Mouse (Mus musculus) midbrain, embryonic 12.5 days (tissue): Measurements from ENCODE around the gene Hebp1. TPM values are rescaled to one million over a fixed set of nuclear protein-coding genes. Genes with fewer than 3 reads are reported as not detected.

Experiments
- ATAC-seq: fragments of 200-750 bp; cut with Nextera tagmentation; 2 replicates; pipeline ENCODE4 v1.8.0; 2017; ENCODE audit warnings: low read depth, moderate TSS enrichment, moderate library complexity; ENCODE audit not compliant: low FRiP score
- H3K27ac ChIP-seq: fragments of 300-500 bp; sonication (generic); replicated peaks from 2 replicates; pipeline ENCODE4 v1.5.1; 2016; ENCODE audit warnings: mild to moderate bottlenecking
- H3K27me3 ChIP-seq: fragments of 300-500 bp; sonication (generic); 2 replicates; pipeline ENCODE4 v1.6.1; 2016; ENCODE audit warnings: mild to moderate bottlenecking
- H3K36me3 ChIP-seq: fragments of 300-500 bp; sonication (generic); 2 replicates; pipeline ENCODE4 v1.6.1; 2016
- H3K4me1 ChIP-seq: fragments of 300-500 bp; sonication (generic); 2 replicates; pipeline ENCODE4 v1.6.1; 2016
- H3K4me2 ChIP-seq: fragments of 300-500 bp; sonication (generic); replicated peaks from 2 replicates; pipeline ENCODE4 v1.6.1; 2016; ENCODE audit warnings: mild to moderate bottlenecking, moderate library complexity
- H3K4me3 ChIP-seq: fragments of 300-500 bp; sonication (generic); 2 replicates; pipeline ENCODE4 v1.5.1; 2016; ENCODE audit warnings: mild to moderate bottlenecking
- H3K9ac ChIP-seq: fragments of 300-500 bp; sonication (generic); replicated peaks from 2 replicates; pipeline ENCODE4 v1.6.1; 2016; ENCODE audit warnings: mild to moderate bottlenecking, moderate library complexity
- H3K9me3 ChIP-seq: fragments of 300-500 bp; sonication (generic); 2 replicates; pipeline ENCODE4 v1.6.1; 2016; ENCODE audit warnings: mild to moderate bottlenecking
- WGBS: fragments of 180-500 bp; shearing (Covaris S2); methylation state at CpG from one replicate; pipeline ENCODE4 v1.1.7; 2016; 5-methylcytosine and 5-hydroxymethylcytosine counted together
- polyA plus RNA-seq: library from polyadenylated mRNA; unstranded; fragments of >200 nt; fragmentation: Nextera tagmentation; extraction: Ambion mirVana; gene quantifications from 2 replicates; pipeline ENCODE4 v1.2.1, GENCODE M21; 2016

The Hebp1 gene
- polyA plus RNA-seq, 1 experiment from 2014 or later, result 4.0 TPM

DNA sequence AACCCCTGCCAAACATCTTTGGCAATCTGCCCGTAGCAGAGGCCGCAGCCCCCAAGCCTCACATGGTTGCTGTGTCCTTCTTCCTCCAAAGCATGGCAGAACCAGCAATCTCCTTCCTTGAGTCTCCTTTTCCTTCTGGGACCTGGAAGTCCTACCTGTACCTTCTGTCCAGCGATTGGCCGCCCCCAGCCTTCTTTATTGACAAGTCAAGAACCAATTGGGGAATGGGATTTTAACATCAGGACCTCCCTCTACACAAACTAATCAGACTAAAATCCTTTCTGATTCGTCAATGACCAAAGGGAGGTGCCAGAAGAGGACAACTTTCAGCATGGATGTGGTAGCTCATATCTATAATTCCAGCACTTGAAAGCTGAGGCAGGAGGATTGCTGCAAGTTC lies 22.1 kb upstream of the Hebp1 start:
- WGBS, result 94% methylated on average over 5 of the region's 5 CpGs
- Histone ChIP-seq H3K4me1 (peaks cover 8% of the 10 kb centered on the region), H3K36me3 (peaks cover 15% of the 10 kb centered on the region), H3K9me3 (no peaks in the 10 kb centered on the region), H3K27me3 (no peaks in the 10 kb centered on the region), H3K4me2 (no peak overlapping the region), H3K27ac (no peak overlapping the region), H3K9ac (no peak overlapping the region), H3K4me3 (no peak overlapping the region)
- ATAC-seq, result no peak

DNA sequence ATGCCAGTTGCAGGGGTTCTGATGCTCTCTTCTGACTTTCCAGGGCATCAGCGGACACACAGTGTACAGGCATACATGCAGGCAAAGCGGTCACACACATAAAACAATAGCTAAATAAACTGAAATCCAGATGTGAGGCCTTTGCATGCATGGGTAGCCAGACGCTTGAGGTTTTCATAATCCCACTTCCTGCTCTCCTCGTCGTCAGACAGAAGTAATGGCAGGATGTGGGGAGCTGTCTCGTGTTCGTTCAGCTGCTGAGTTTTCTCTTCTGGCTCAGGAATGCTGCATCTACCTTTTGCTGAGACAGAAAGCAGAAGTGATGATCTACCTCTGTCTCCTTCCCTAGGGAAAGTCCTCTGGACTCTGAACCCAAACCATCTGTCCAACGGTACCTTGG lies 20.5 kb upstream of the Hebp1 start:
- H3K4me3 ChIP-seq, result no peak overlapping the region
- H3K9ac ChIP-seq, result no peak overlapping the region
- ATAC-seq, result no peak
- H3K36me3 ChIP-seq, result peaks cover 15% of the 10 kb centered on the region
- no peaks in the 10 kb centered on the region for H3K27me3 ChIP-seq
- 83% methylated on average over 8 of the region's 8 CpGs for WGBS
- H3K4me1 ChIP-seq, result no peaks in the 10 kb centered on the region
- no peaks in the 10 kb centered on the region for H3K9me3 ChIP-seq
- H3K27ac ChIP-seq, result no peak overlapping the region
- H3K4me2 ChIP-seq, result no peak overlapping the region

- no peak for ATAC-seq
- no peaks in the 10 kb centered on the region for H3K4me1 ChIP-seq
- no peak overlapping the region for H3K9ac ChIP-seq
- H3K9me3 ChIP-seq, result no peaks in the 10 kb centered on the region
- no peaks in the 10 kb centered on the region for H3K27me3 ChIP-seq
- no peak overlapping the region for H3K4me2 ChIP-seq
- H3K36me3 ChIP-seq, result peaks cover 4% of the 10 kb centered on the region; the same call in 1 of the 2 replicates
- no peak overlapping the region for H3K4me3 ChIP-seq
- WGBS, result 29% methylated on average over 1 of the region's 2 CpGs
- H3K27ac ChIP-seq, result no peak overlapping the region
These were observed 14.8 kb upstream of the Hebp1 start for GRCm38 (mm10) chr6:135212666-135213065.

GRCm38 (mm10) chr6:135211169-135211568 lies 13.3 kb upstream of the Hebp1 start:
- Histone ChIP-seq H3K4me2 (no peak overlapping the region), H3K9ac (no peak overlapping the region), H3K4me3 (no peak overlapping the region), H3K27ac (no peak overlapping the region), H3K4me1 (no peaks in the 10 kb centered on the region), H3K36me3 (no peaks in the 10 kb centered on the region), H3K9me3 (no peaks in the 10 kb centered on the region), H3K27me3 (no peaks in the 10 kb centered on the region)
- WGBS, result 85% methylated on average over 7 of the region's 7 CpGs
- no peak for ATAC-seq

- no peak overlapping the region for H3K27ac ChIP-seq
- H3K27me3 ChIP-seq, result no peaks in the 10 kb centered on the region
- 0 out of 2 replicates have a peak, but pooled peaks cover 2% of the 10 kb centered on the region for H3K9me3 ChIP-seq
- no peaks in the 10 kb centered on the region for H3K36me3 ChIP-seq
- H3K4me2 ChIP-seq, result no peak overlapping the region
- ATAC-seq, result no peak
- H3K4me1 ChIP-seq, result no peaks in the 10 kb centered on the region
- no peak overlapping the region for H3K9ac ChIP-seq
- no peak overlapping the region for H3K4me3 ChIP-seq
- WGBS, result 41% methylated on average over 8 of the region's 8 CpGs
These were observed 9.1 kb upstream of the Hebp1 start for GRCm38 (mm10) chr6:135206909-135207308.

- Histone ChIP-seq H3K36me3 (no peaks in the 10 kb centered on the region), H3K9ac (no peak overlapping the region), H3K4me1 (no peaks in the 10 kb centered on the region), H3K27ac (no peak overlapping the region), H3K4me2 (no peak overlapping the region), H3K4me3 (no peak overlapping the region), H3K27me3 (no peaks in the 10 kb centered on the region), H3K9me3 (0 out of 2 replicates have a peak, but pooled peaks cover 2% of the 10 kb centered on the region)
- no peak for ATAC-seq
- 85% methylated on average over 4 of the region's 4 CpGs for WGBS
These were observed 8.0 kb upstream of the Hebp1 start for GRCm38 (mm10) chr6:135205802-135206201.

DNA sequence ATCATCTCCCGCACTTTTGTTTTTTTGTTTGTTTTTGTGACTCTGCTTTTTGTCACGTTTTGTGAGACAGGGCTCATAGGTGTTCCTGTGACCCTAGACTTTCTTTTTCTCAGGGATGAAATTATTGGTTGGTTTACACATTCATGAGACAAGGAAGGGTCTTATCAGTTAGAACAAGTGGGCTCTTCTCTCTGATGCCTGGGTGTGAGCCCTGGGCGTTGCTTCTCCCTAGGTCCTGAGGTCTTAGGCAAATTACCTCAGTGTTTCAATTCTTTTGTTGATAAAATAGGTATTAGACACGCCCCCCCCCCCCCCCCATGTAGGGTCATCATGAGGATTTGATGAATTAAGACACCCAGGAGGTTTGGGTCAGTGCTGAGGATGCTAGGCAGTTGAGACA lies 7.0 kb upstream of the Hebp1 start:
- no peak overlapping the region for H3K4me3 ChIP-seq
- 0 out of 2 replicates have a peak, but pooled peaks cover 2% of the 10 kb centered on the region for H3K9me3 ChIP-seq
- no peaks in the 10 kb centered on the region for H3K36me3 ChIP-seq
- no peaks in the 10 kb centered on the region for H3K27me3 ChIP-seq
- 64% methylated on average over 4 of the region's 4 CpGs for WGBS
- H3K27ac ChIP-seq, result no peak overlapping the region
- H3K9ac ChIP-seq, result no peak overlapping the region
- 0 out of 2 replicates have a peak, but pooled peaks cover under 1% of the 10 kb centered on the region for H3K4me1 ChIP-seq
- ATAC-seq, result no peak
- H3K4me2 ChIP-seq, result no peak overlapping the region

DNA sequence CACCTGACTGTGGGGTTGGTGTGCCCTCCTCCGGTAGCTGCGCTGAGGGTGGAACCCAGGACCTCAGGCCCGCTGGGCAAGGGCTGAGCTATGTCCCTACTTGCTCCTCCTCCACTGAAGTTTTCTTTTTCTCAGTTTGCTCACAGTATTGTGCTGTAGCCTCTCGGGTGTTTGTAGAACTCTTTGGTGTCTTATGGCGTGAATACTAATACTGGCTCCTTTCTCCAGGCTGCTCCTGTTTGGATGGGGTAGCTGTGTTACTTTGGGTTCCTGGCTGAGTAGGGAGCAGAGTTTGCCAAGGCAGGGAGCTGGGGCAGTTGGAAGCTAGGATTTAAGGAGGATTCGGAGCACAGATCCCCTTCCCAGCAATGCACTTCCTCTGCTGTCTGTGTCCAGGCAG lies 5.9 kb upstream of the Hebp1 start:
- no peak for ATAC-seq
- peaks cover 7% of the 10 kb centered on the region; the same call in 1 of the 2 replicates for H3K4me1 ChIP-seq
- no peak overlapping the region for H3K4me3 ChIP-seq
- H3K27ac ChIP-seq, result no peak overlapping the region
- no peak overlapping the region for H3K4me2 ChIP-seq
- H3K9ac ChIP-seq, result no peak overlapping the region
- 65% methylated on average over 6 of the region's 6 CpGs for WGBS
- no peaks in the 10 kb centered on the region for H3K36me3 ChIP-seq
- 0 out of 2 replicates have a peak, but pooled peaks cover 2% of the 10 kb centered on the region for H3K9me3 ChIP-seq
- H3K27me3 ChIP-seq, result no peaks in the 10 kb centered on the region

DNA sequence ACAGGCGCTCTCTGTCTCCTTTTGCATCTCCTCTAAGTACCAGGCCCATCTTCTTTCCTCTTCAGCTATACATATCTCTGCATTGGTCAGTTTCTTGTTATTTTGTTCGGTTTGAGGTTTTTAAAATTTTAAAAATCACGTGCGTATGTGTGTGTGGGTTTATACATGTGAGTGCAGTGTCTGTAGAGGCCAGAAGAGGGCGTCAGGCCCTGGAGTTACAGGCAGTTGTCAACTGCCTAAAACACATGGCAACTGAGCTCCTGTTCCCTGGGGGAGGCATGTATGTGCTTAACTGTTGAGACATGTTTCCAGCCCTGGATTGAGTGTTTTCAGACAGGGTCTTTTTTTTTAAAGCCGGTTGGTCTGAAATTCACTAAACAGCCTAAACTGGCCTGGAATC lies 4.8 kb upstream of the Hebp1 start:
- H3K27ac ChIP-seq, result no peak overlapping the region
- ATAC-seq, result no peak
- H3K27me3 ChIP-seq, result no peaks in the 10 kb centered on the region
- no peaks in the 10 kb centered on the region for H3K36me3 ChIP-seq
- no peak overlapping the region for H3K4me3 ChIP-seq
- no peak overlapping the region for H3K9ac ChIP-seq
- H3K9me3 ChIP-seq, result 0 out of 2 replicates have a peak, but pooled peaks cover 2% of the 10 kb centered on the region
- peaks cover 14% of the 10 kb centered on the region for H3K4me1 ChIP-seq
- no peak overlapping the region for H3K4me2 ChIP-seq
- WGBS, result 89% methylated on average over 6 of the region's 6 CpGs

- Histone ChIP-seq H3K36me3 (no peaks in the 10 kb centered on the region), H3K9me3 (0 out of 2 replicates have a peak, but pooled peaks cover 2% of the 10 kb centered on the region), H3K4me1 (peaks cover 17% of the 10 kb centered on the region), H3K4me3 (no peak overlapping the region), H3K27ac (no peak overlapping the region), H3K4me2 (no peak overlapping the region), H3K9ac (no peak overlapping the region), H3K27me3 (peaks cover 14% of the 10 kb centered on the region)
- no peak for ATAC-seq
- WGBS, result 91% methylated on average over 16 of the region's 16 CpGs
These were observed 2.5 kb upstream of the Hebp1 start for GRCm38 (mm10) chr6:135200122-135200957.

DNA sequence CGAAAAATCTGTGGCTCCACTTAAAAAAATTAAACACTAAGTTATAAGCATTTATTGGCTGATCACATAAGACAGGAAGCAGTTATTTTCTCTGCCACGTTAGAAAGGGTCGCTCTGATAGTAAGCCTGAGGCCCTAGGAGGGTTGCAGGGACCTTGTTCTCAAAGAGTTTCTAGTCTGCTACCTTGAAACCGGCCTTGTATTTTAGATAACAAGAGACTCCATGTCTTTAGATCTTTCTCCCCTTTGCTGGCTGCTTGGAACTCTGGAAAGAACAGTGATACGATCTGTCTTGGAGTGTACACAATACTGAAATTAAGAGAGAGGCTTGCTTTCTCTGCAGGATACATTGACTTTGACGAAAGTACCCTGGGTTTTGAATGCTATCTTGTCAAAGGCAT lies 904 bp upstream of the Hebp1 start:
- H3K36me3 ChIP-seq, result no peaks in the 10 kb centered on the region
- peak overlapping the region; percentile 82 for H3K4me3 ChIP-seq
- peak overlapping the region; percentile 89 for H3K4me2 ChIP-seq
- H3K27me3 ChIP-seq, result peaks cover 14% of the 10 kb centered on the region
- H3K4me1 ChIP-seq, result peaks cover 19% of the 10 kb centered on the region
- H3K9ac ChIP-seq, result no peak overlapping the region
- no peak overlapping the region for H3K27ac ChIP-seq
- 49% methylated on average over 6 of the region's 6 CpGs for WGBS
- no peak for ATAC-seq
- 0 out of 2 replicates have a peak, but pooled peaks cover 2% of the 10 kb centered on the region for H3K9me3 ChIP-seq

DNA sequence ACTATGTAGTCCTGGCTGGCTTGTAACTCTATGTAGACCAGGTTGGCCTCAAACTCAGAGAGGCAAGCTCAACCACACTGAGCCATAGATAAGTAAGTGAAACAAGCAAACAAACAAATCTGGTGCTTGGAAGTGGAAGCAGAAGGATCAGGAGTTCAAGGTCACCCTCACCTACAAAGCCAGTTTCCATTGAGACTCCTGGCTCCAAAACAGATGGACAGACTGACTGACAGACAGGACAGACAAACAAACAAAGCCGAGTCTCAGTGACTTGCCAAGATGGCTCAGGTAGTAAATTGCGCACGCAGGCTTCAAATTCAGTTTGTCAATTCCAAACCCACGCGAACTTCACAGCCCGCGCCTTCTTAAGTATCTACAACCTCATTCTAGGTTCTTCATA lies 376 bp downstream of the Hebp1 start:
- H3K36me3 ChIP-seq, result no peaks in the 10 kb centered on the region
- peak overlapping the region; percentile 89 for H3K4me2 ChIP-seq
- peaks cover 25% of the 10 kb centered on the region for H3K4me1 ChIP-seq
- H3K9me3 ChIP-seq, result no peaks in the 10 kb centered on the region
- H3K27ac ChIP-seq, result peak overlapping the region; percentile 76; the same call in 1 of the 2 replicates
- peak overlapping the region; percentile 83; the same call in 1 of the 2 replicates for H3K9ac ChIP-seq
- peaks cover 14% of the 10 kb centered on the region for H3K27me3 ChIP-seq
- WGBS, result 27% methylated on average over 7 of the region's 7 CpGs
- ATAC-seq, result no peak
- peak overlapping the region; percentile 82 for H3K4me3 ChIP-seq
